Mouse (Mus musculus) heart, embryonic 14.5 days (tissue): ENCODE results near the gene Itpr2. TPM values are rescaled to one million over a fixed set of nuclear protein-coding genes. Genes with fewer than 3 reads are reported as not detected.
"Not testable (repeated sequence)": the region's sequence is repeated elsewhere in the genome, so short reads cannot be mapped to it uniquely, and the experiment has no call there.

ENCODE experiments used
- ATAC-seq: fragments of 200-750 bp; cut with Nextera tagmentation; 2 replicates; pipeline ENCODE4 v1.8.0; 2017; ENCODE audit warnings: low read depth, moderate TSS enrichment; ENCODE audit not compliant: insufficient number of reproducible peaks, insufficient read depth, low FRiP score
- H3K27ac ChIP-seq, 2 experiments: fragments of 200-500 bp in 1 of 2; fragments of 300-500 bp in 1 of 2; sonication (generic) in 1 of 2; replicated peaks in 1 of 2; 2 replicates each; pipeline ENCODE4 v1.5.1; 2012 to 2014; ENCODE audit warnings: low read depth in 2 of 2, low read length in 2 of 2, control low read depth in 1 of 2, mild to moderate bottlenecking in 1 of 2, mixed read lengths in 1 of 2; ENCODE audit not compliant: control insufficient read depth in 1 of 2, insufficient read depth in 1 of 2
- H3K27me3 ChIP-seq: fragments of 300-500 bp; sonication (generic); 2 replicates; pipeline ENCODE4 v1.6.1; 2014; ENCODE audit warnings: mild to moderate bottlenecking, low read length, control low read depth; ENCODE audit not compliant: control insufficient read depth, insufficient read depth
- H3K36me3 ChIP-seq: fragments of 300-500 bp; sonication (generic); 2 replicates; pipeline ENCODE4 v1.6.1; 2014; ENCODE audit warnings: mild to moderate bottlenecking, control low read depth, low read length, mixed read lengths; ENCODE audit not compliant: control insufficient read depth, insufficient read depth
- H3K4me1 ChIP-seq, 2 experiments: fragments of 200-500 bp in 1 of 2; fragments of 300-500 bp in 1 of 2; sonication (generic) in 1 of 2; 2 replicates each; pipeline ENCODE4 v1.6.1; 2012 to 2014; ENCODE audit warnings: low read length in 2 of 2, control low read depth in 1 of 2, mixed read lengths in 1 of 2; ENCODE audit not compliant: control insufficient read depth in 2 of 2, insufficient read depth in 2 of 2
- H3K4me2 ChIP-seq: fragments of 300-500 bp; sonication (generic); 2 replicates; pipeline ENCODE4 v1.6.1; 2014; ENCODE audit warnings: mild to moderate bottlenecking, low read length
- H3K4me3 ChIP-seq, 2 experiments: fragments of 200-500 bp in 1 of 2; fragments of 300-500 bp in 1 of 2; sonication (generic) in 1 of 2; 2 replicates each; pipeline ENCODE4 v1.5.1; 2012 to 2014; ENCODE audit warnings: low read length in 2 of 2, mild to moderate bottlenecking in 2 of 2, control low read depth in 1 of 2, low read depth in 1 of 2, moderate library complexity in 1 of 2; ENCODE audit not compliant: control insufficient read depth in 1 of 2, insufficient read depth in 1 of 2
- H3K9ac ChIP-seq: fragments of 300-500 bp; sonication (generic); 2 replicates; pipeline ENCODE4 v1.6.1; 2014; ENCODE audit warnings: mild to moderate bottlenecking, low read length
- H3K9me3 ChIP-seq: fragments of 300-500 bp; sonication (generic); 2 replicates; pipeline ENCODE4 v1.6.1; 2016; ENCODE audit warnings: low read length, control low read depth; ENCODE audit not compliant: control insufficient read depth
- WGBS: fragments of 180-500 bp; shearing (Covaris S2); extraction: QIAGEN DNeasy Blood & Tissue Kit; methylation state at CpG from one replicate; pipeline ENCODE4 v1.1.7; 2014; 5-methylcytosine and 5-hydroxymethylcytosine counted together
- polyA plus RNA-seq: library from polyadenylated mRNA; unstranded; fragments of >200 nt; fragmentation: Nextera tagmentation; extraction: Ambion mirVana; gene quantifications from 2 replicates; pipeline ENCODE4 v1.2.1, GENCODE M21; 2014

Gene Itpr2
- polyA plus RNA-seq, 1 experiment from 2014 or later = 43.4 TPM

DNA sequence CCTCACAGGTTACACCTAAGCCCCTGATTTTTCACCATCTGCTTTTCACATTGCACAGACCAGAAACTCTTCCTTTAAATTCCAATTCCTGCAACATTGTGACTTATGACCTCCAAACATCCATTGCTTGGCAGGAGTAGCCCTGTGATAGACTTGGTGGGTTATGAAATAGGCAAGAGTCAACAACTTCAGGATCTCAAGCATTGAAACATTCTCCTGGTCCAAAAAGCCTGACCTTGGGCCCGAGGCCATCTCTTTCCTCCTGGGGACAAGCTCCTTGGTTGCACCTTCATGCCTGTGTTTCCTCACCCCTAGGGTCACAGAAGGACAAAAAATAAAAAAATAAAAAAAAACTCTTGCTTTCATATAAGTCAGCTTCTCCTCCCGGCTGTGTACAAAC is 32.1 kb downstream of the Itpr2 start:
- H3K4me3 ChIP-seq = no peak overlapping the region
- peaks cover 3 to 7% of the 10 kb centered on the region in 2 experiments; a peak in 1 of 4 replicates for H3K4me1 ChIP-seq
- no peak overlapping the region for H3K4me2 ChIP-seq
- H3K27me3 ChIP-seq = no peaks in the 10 kb centered on the region
- no peak overlapping the region for H3K27ac ChIP-seq
- H3K36me3 ChIP-seq = peaks cover 29% of the 10 kb centered on the region
- ATAC-seq = no peak
- 87% methylated on average over 2 of the region's 2 CpGs for WGBS
- H3K9me3 ChIP-seq = peaks cover 5% of the 10 kb centered on the region
- H3K9ac ChIP-seq = no peak overlapping the region

DNA sequence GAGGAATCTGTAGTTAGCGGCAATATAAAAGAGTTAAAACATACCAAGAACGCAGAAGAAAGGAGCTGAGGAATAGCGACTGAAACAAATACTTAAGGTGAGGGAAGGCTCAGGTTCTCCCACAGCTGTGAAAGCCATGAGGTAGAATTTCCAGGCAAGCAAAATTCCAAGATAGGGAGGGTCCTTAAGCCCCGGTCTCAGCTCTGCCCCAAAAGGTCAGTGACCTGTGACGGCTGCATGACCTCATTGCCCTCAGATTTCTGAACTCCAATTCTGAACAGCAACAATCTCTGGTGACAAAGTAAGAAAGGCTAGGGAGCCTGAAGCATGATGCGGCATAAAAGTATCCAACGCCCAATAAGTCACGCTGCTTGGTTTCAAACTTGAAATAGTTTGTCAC is 33.7 kb downstream of the Itpr2 start:
- H3K27ac ChIP-seq = no peak overlapping the region
- H3K4me1 ChIP-seq = 0 out of 4 replicates have a peak, but pooled peaks cover 0 to 3% of the 10 kb centered on the region in 2 experiments
- no peaks in the 10 kb centered on the region for H3K27me3 ChIP-seq
- H3K4me3 ChIP-seq = no peak overlapping the region
- peaks cover 29% of the 10 kb centered on the region for H3K36me3 ChIP-seq
- 73% methylated on average over 8 of the region's 8 CpGs for WGBS
- H3K9me3 ChIP-seq = peaks cover 5% of the 10 kb centered on the region
- H3K4me2 ChIP-seq = no peak overlapping the region
- H3K9ac ChIP-seq = no peak overlapping the region
- no peak for ATAC-seq

- H3K4me1 ChIP-seq, H3K4me3 ChIP-seq, ATAC-seq, H3K27ac ChIP-seq, H3K9me3 ChIP-seq, H3K4me2 ChIP-seq, H3K9ac ChIP-seq, H3K27me3 ChIP-seq: not testable (repeated sequence)
- H3K36me3 ChIP-seq = peaks cover 21% of the 10 kb centered on the region
- WGBS = 90% methylated on average over 2 of the region's 2 CpGs
These were observed 37.4 kb downstream of the Itpr2 start for GRCm38 (mm10) chr6:146464645-146465042.

DNA sequence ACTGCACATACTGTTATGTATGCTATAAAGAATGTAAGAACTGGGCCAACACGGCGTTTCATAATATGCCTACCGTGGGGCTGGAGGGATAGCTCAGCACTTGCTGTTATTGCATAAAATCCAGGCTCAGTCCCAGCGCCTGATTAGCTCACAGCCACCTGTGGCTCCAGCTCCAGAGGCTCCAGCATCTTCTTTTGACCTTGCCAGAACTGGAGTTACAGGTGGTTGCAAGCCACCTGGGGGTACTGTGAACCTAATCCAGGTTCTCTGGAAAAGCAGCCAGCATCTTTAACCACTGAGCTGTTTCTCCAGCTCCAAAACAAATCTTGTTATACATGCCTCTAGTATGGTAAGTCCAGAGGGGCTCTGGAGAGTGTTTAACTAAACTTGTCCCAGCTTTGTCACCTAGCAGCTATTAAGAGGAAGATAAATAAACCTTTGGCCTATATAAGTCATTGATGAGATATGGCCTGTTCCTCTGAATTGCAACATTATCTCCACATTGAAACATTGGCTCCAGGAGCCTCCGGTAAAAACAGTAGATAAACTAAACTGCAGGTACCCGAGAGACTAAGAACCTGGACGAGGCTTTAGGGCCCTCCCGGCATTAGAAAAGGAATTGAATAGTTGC is 37.9 kb downstream of the Itpr2 start:
- no peaks in the 10 kb centered on the region for H3K27me3 ChIP-seq
- peaks cover 5% of the 10 kb centered on the region for H3K9me3 ChIP-seq
- H3K27ac ChIP-seq = no peak overlapping the region
- H3K4me1 ChIP-seq = peaks cover 0 to 4% of the 10 kb centered on the region in 2 experiments; a peak in 2 of 4 replicates
- ATAC-seq = no peak
- WGBS = 74% methylated on average over 8 of the region's 8 CpGs
- no peak overlapping the region for H3K4me2 ChIP-seq
- no peak overlapping the region for H3K9ac ChIP-seq
- H3K4me3 ChIP-seq = no peak overlapping the region
- H3K36me3 ChIP-seq = peaks cover 21% of the 10 kb centered on the region

- Histone ChIP-seq H3K27me3 (no peaks in the 10 kb centered on the region), H3K4me3 (no peak overlapping the region), H3K36me3 (peaks cover 7% of the 10 kb centered on the region; the same call in 1 of the 2 replicates), H3K4me1 (peaks cover 0 to 4% of the 10 kb centered on the region in 2 experiments; a peak in 2 of 4 replicates), H3K27ac (no peak overlapping the region), H3K4me2 (no peak overlapping the region), H3K9me3 (no peaks in the 10 kb centered on the region), H3K9ac (no peak overlapping the region)
- no peak for ATAC-seq
- 62% methylated on average over 8 of the region's 8 CpGs for WGBS
These were observed 41.1 kb downstream of the Itpr2 start for GRCm38 (mm10) chr6:146460936-146461335.

GRCm38 (mm10) chr6:146458436-146458835 is 43.6 kb downstream of the Itpr2 start:
- Histone ChIP-seq H3K4me1 (peaks cover 0 to 4% of the 10 kb centered on the region in 2 experiments; a peak in 2 of 4 replicates), H3K4me3 (no peak overlapping the region), H3K9me3 (no peaks in the 10 kb centered on the region), H3K27ac (no peak overlapping the region), H3K27me3 (no peaks in the 10 kb centered on the region), H3K4me2 (no peak overlapping the region), H3K9ac (no peak overlapping the region), H3K36me3 (0 out of 2 replicates have a peak, but pooled peaks cover 3% of the 10 kb centered on the region)
- WGBS = 62% methylated on average over 5 of the region's 5 CpGs
- no peak for ATAC-seq

- Histone ChIP-seq H3K9ac (no peak overlapping the region), H3K27me3 (no peaks in the 10 kb centered on the region), H3K4me3 (no peak overlapping the region), H3K9me3 (no peaks in the 10 kb centered on the region), H3K27ac (no peak overlapping the region), H3K4me2 (no peak overlapping the region), H3K36me3 (no peaks in the 10 kb centered on the region), H3K4me1 (peaks cover 0 to 7% of the 10 kb centered on the region in 2 experiments; a peak in 2 of 4 replicates)
- WGBS = 57% methylated on average over 5 of the region's 5 CpGs
- ATAC-seq = no peak
These were observed 45.3 kb downstream of the Itpr2 start for GRCm38 (mm10) chr6:146456741-146457140.
